In genomic region chr15:82963090-82963489, GRCm38 (mm10) we compare ENCODE assay signal across 8 mouse cellular contexts. TPM values are rescaled to one million over a fixed set of nuclear protein-coding genes. Genes with fewer than 3 reads are reported as not detected.
DNase-seq lines count a peak whose midpoint lies in the region; ATAC-seq lines count a peak whose summit lies in the region.

No protein-coding gene starts in this region.

- peaks cover 53% of the 10 kb centered on the region for H3K4me1 ChIP-seq in lung, embryonic 15.5 days
- peaks cover 73% of the 10 kb centered on the region for H3K4me1 ChIP-seq in forebrain, embryonic 10.5 days
- H3K4me1 ChIP-seq in hindbrain, embryonic 16.5 days (ENCODE audit: control insufficient read depth, insufficient read depth, low read depth, low read length) = peaks cover 60% of the 10 kb centered on the region
- H3K4me1 ChIP-seq in neural tube, embryonic 13.5 days (replicated peaks) = peaks cover 89% of the 10 kb centered on the region

- peak overlapping the region; percentile 53 for H3K9ac ChIP-seq in lung, embryonic 15.5 days
- H3K9ac ChIP-seq in hindbrain, embryonic 16.5 days (ENCODE audit: low read depth, low read length) = peak overlapping the region; percentile 80
- peak overlapping the region; percentile 80 for H3K9ac ChIP-seq in neural tube, embryonic 13.5 days

- H3K36me3 ChIP-seq in lung, embryonic 15.5 days = no peaks in the 10 kb centered on the region
- no peaks in the 10 kb centered on the region for H3K36me3 ChIP-seq in forebrain, embryonic 10.5 days (replicated peaks)
- H3K36me3 ChIP-seq in hindbrain, embryonic 16.5 days (ENCODE audit: control insufficient read depth, insufficient read depth, low read length) = no peaks in the 10 kb centered on the region
- no peaks in the 10 kb centered on the region for H3K36me3 ChIP-seq in neural tube, embryonic 13.5 days

- no peak for ATAC-seq in lung, embryonic 15.5 days (ENCODE audit: borderline replicate concordance, extremely low read depth, low FRiP score, low TSS enrichment)
- no peak for ATAC-seq in hindbrain, embryonic 16.5 days
- no peak for ATAC-seq in neural tube, embryonic 13.5 days (ENCODE audit: low read depth)
- ATAC-seq in megakaryocyte-erythroid progenitor cell, adult 5-6 weeks (replicated peaks; ENCODE audit: low FRiP score, low TSS enrichment, poor library complexity, severe bottlenecking) = no peak

- no peak for DNase-seq in lung, postnatal 10 days
- DNase-seq in forebrain, embryonic 10.5 days (ENCODE audit: extremely low spot score, low spot score) = no peak
- DNase-seq in spleen, postnatal 10 days (ENCODE audit: low spot score in 2 of 2) = no peak
- DNase-seq in frontal cortex, postnatal 25 days (ENCODE audit: low spot score in 2 of 2) = no peak

- H3K4me2 ChIP-seq in lung, embryonic 15.5 days = peak overlapping the region; percentile 92
- peak overlapping the region; percentile 75 for H3K4me2 ChIP-seq in hindbrain, embryonic 16.5 days (ENCODE audit: low read length)
- peak overlapping the region; percentile 63 for H3K4me2 ChIP-seq in neural tube, embryonic 13.5 days

- H3K4me3 ChIP-seq in lung, embryonic 15.5 days = peak overlapping the region; percentile 57
- H3K4me3 ChIP-seq in forebrain, embryonic 10.5 days = peak overlapping the region; percentile 60
- H3K4me3 ChIP-seq in hindbrain, embryonic 16.5 days (ENCODE audit: low read length) = peak overlapping the region; percentile 69
- peak overlapping the region; percentile 53 for H3K4me3 ChIP-seq in neural tube, embryonic 13.5 days

- WGBS in lung, embryonic 15.5 days = 3% methylated on average over 33 of the region's 39 CpGs
- WGBS in forebrain, embryonic 10.5 days = 4% methylated on average over 39 of the region's 39 CpGs
- 4% methylated on average over 37 of the region's 39 CpGs for WGBS in hindbrain, embryonic 16.5 days
- 5% methylated on average over 23 of the region's 39 CpGs for WGBS in neural tube, embryonic 13.5 days

- H3K27me3 ChIP-seq in lung, embryonic 15.5 days = peaks cover 48% of the 10 kb centered on the region
- peaks cover 97% of the 10 kb centered on the region for H3K27me3 ChIP-seq in forebrain, embryonic 10.5 days (ENCODE audit: poor library complexity, severe bottlenecking)
- no peaks in the 10 kb centered on the region; the same call in none of the 2 replicates for H3K27me3 ChIP-seq in hindbrain, embryonic 16.5 days (replicated peaks; ENCODE audit: control insufficient read depth, insufficient read depth, low read length)
- peaks cover 65% of the 10 kb centered on the region for H3K27me3 ChIP-seq in neural tube, embryonic 13.5 days

- H3K27ac ChIP-seq in lung, embryonic 15.5 days = peak overlapping the region; percentile 73
- H3K27ac ChIP-seq in forebrain, embryonic 10.5 days = peak overlapping the region; percentile 81
- H3K27ac ChIP-seq in hindbrain, embryonic 16.5 days (ENCODE audit: low read depth, low read length) = peak overlapping the region; percentile 85
- H3K27ac ChIP-seq in neural tube, embryonic 13.5 days (replicated peaks) = peak overlapping the region; percentile 88

- H3K9me3 ChIP-seq in lung, embryonic 15.5 days = no peaks in the 10 kb centered on the region
- H3K9me3 ChIP-seq in forebrain, embryonic 10.5 days = no peaks in the 10 kb centered on the region
- H3K9me3 ChIP-seq in hindbrain, embryonic 16.5 days (ENCODE audit: control insufficient read depth, low read length) = no peaks in the 10 kb centered on the region
- no peaks in the 10 kb centered on the region for H3K9me3 ChIP-seq in neural tube, embryonic 13.5 days

RNA-seq across cellular contexts. Expression of gene Tcf20, which starts 24.6 kb away (rescaled TPM):
- polyA plus RNA-seq in lung, embryonic 15.5 days (2015; fragmentation: Nextera tagmentation; extraction: Ambion mirVana) = 7.2 TPM in 2 replicates
- polyA plus RNA-seq in forebrain, embryonic 10.5 days (2016; fragmentation: Nextera tagmentation; extraction: Ambion mirVana) = 6.5 and 7.1 TPM in 2 replicates
- 9.3 TPM in 2 replicates for polyA plus RNA-seq in hindbrain, embryonic 16.5 days (2015; fragmentation: Nextera tagmentation; extraction: Ambion mirVana)
- 11.8 and 12.7 TPM in 2 replicates for polyA plus RNA-seq in neural tube, embryonic 13.5 days (2015; fragmentation: Nextera tagmentation; extraction: Ambion mirVana)
- 57.7 and 70.5 TPM in 2 replicates for total RNA-seq in megakaryocyte-erythroid progenitor cell, adult 5-6 weeks (2014; fragmentation: Nextera tagmentation)
- 87.5 and 106 TPM in 2 replicates for total RNA-seq in megakaryocyte-erythroid progenitor cell, adult 5-6 weeks (2017)
